Mouse (Mus musculus): ENCODE measurements around the gene Rps6ka5. TPM values are rescaled to one million over a fixed set of nuclear protein-coding genes. Genes with fewer than 3 reads are reported as not detected.

Rps6ka5 gene
- total and polyA plus RNA-seq, 2 experiments: 0.29 to 2.0 TPM

GRCm38 (mm10) chr12:100752977-100753376 is 26.2 kb upstream of the Rps6ka5 start:
- no peak for DNase-seq (ENCODE audit: extremely low read depth, low read depth, low spot score)
- Histone ChIP-seq H3K4me3 (ENCODE audit: insufficient read depth, low read depth, low read length) (no peak overlapping the region), H3K4me1 (ENCODE audit: control insufficient read depth, insufficient read depth, low read length) (no peaks in the 10 kb centered on the region), H3K36me3 (ENCODE audit: control insufficient read depth, insufficient read depth, low read length) (no peaks in the 10 kb centered on the region), H3K9ac (ENCODE audit: low read depth, low read length) (no peak overlapping the region), H3K27ac (replicated peaks; ENCODE audit: insufficient read depth, low read depth, low read length) (no peak overlapping the region), H3K27me3 (ENCODE audit: control insufficient read depth, insufficient read depth, low read length) (no peaks in the 10 kb centered on the region), H3K79me2 (ENCODE audit: control insufficient read depth, insufficient read depth, low read length) (no peaks in the 10 kb centered on the region)
- 52% methylated on average over 1 of the region's 1 CpGs for WGBS
- TF ChIP-seq CTCF (IDR thresholded peaks at IDR 0.05; ENCODE audit: low read depth, low read length): no peak
- no peak for TF ChIP-seq POLR2A (IDR thresholded peaks at IDR 0.05; ENCODE audit: extremely low read depth, insufficient read depth, low read length)

DNA sequence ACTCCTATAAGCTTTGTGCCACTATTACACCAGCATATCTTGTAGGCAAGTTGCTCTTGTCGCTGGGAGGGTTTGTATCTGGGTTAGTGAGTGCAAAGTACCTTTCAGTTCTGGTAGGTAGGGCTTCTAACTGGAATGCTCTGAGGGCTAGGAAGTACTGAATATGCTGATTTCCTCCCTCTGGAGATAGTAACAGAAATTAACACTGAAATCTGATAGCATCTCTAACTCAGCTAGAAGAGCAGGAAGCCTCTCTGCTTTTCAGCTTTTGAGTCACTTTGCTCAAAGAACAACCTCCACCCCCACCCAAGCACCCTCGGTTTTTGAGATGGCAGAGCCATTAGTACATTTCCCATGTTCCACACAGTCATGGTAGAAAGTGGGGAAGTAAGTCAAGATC is 15.7 kb upstream of the Rps6ka5 start:
- TF ChIP-seq CTCF (IDR thresholded peaks at IDR 0.05; ENCODE audit: low read depth, low read length) (no peak), POLR2A (IDR thresholded peaks at IDR 0.05; ENCODE audit: extremely low read depth, insufficient read depth, low read length) (no peak)
- H3K4me1 ChIP-seq (ENCODE audit: control insufficient read depth, insufficient read depth, low read length): no peaks in the 10 kb centered on the region
- H3K4me3 ChIP-seq (ENCODE audit: insufficient read depth, low read depth, low read length): no peak overlapping the region
- no peak for DNase-seq (ENCODE audit: extremely low read depth, low read depth, low spot score)
- no peak overlapping the region for H3K9ac ChIP-seq (ENCODE audit: low read depth, low read length)
- H3K36me3 ChIP-seq (ENCODE audit: control insufficient read depth, insufficient read depth, low read length): no peaks in the 10 kb centered on the region
- H3K79me2 ChIP-seq (ENCODE audit: control insufficient read depth, insufficient read depth, low read length): no peaks in the 10 kb centered on the region
- H3K27me3 ChIP-seq (ENCODE audit: control insufficient read depth, insufficient read depth, low read length): no peaks in the 10 kb centered on the region
- no peak overlapping the region for H3K27ac ChIP-seq (replicated peaks; ENCODE audit: insufficient read depth, low read depth, low read length)
- WGBS: 56% methylated on average over 2 of the region's 2 CpGs

DNA sequence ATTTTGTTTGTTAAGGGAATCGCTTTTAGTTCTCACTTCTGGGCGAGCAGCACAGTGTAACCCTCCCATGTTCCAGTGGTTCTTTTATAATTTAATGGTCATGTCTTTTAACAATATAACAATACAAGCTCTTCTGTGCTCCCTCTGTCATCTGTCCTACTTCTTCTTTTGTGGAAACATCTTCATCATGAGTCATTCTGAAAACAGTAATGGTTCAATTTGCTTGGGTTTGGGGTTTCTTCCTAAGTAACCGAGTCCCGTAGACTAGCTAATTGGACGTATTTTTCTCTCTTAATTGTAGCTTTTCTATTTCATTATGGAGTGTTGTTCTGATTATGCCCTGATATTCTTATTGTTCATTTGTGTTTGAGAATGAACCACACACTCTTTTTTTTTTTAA is 13.5 kb upstream of the Rps6ka5 start:
- 90% methylated on average over 5 of the region's 5 CpGs for WGBS
- H3K4me1 ChIP-seq (ENCODE audit: control insufficient read depth, insufficient read depth, low read length): no peaks in the 10 kb centered on the region
- TF ChIP-seq POLR2A (IDR thresholded peaks at IDR 0.05; ENCODE audit: extremely low read depth, insufficient read depth, low read length): no peak
- no peak for TF ChIP-seq CTCF (IDR thresholded peaks at IDR 0.05; ENCODE audit: low read depth, low read length)
- H3K27ac ChIP-seq (replicated peaks; ENCODE audit: insufficient read depth, low read depth, low read length): no peak overlapping the region
- H3K9ac ChIP-seq (ENCODE audit: low read depth, low read length): no peak overlapping the region
- no peak overlapping the region for H3K4me3 ChIP-seq (ENCODE audit: insufficient read depth, low read depth, low read length)
- H3K27me3 ChIP-seq (ENCODE audit: control insufficient read depth, insufficient read depth, low read length): no peaks in the 10 kb centered on the region
- no peaks in the 10 kb centered on the region for H3K79me2 ChIP-seq (ENCODE audit: control insufficient read depth, insufficient read depth, low read length)
- DNase-seq (ENCODE audit: extremely low read depth, low read depth, low spot score): no peak
- no peaks in the 10 kb centered on the region for H3K36me3 ChIP-seq (ENCODE audit: control insufficient read depth, insufficient read depth, low read length)

DNA sequence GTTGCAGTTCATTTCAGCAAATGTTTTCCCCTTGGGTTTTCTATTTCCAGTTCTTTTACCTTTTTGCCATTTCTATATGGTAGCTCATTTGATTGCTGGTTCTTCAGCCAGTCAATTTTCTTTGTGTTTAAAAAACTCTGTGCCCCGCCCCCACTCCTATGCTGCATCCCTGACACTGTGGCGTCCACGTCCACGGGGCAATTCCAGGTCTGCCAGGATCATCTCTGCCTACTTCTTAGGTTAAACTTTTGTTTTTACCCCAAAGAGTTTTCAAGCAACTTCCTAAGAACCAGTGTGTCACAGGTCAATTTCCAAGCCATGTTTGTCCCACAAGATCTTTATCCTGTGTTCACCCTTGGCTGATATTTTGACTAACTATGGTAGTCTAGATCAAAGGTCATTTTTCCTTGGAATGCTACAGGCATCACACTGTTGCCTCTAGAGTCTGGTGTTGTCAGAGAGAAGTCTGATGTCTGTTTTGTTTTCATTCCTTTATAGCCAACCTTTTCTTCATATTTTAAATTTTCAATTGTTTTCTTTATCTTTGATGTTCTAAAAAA is 12.3 kb upstream of the Rps6ka5 start:
- Histone ChIP-seq H3K9ac (ENCODE audit: low read depth, low read length) (no peak overlapping the region), H3K36me3 (ENCODE audit: control insufficient read depth, insufficient read depth, low read length) (no peaks in the 10 kb centered on the region), H3K27ac (replicated peaks; ENCODE audit: insufficient read depth, low read depth, low read length) (no peak overlapping the region; the same call in 1 of the 2 replicates), H3K79me2 (ENCODE audit: control insufficient read depth, insufficient read depth, low read length) (no peaks in the 10 kb centered on the region), H3K4me3 (ENCODE audit: insufficient read depth, low read depth, low read length) (no peak overlapping the region), H3K27me3 (ENCODE audit: control insufficient read depth, insufficient read depth, low read length) (no peaks in the 10 kb centered on the region), H3K4me1 (ENCODE audit: control insufficient read depth, insufficient read depth, low read length) (no peaks in the 10 kb centered on the region)
- no peak for TF ChIP-seq CTCF (IDR thresholded peaks at IDR 0.05; ENCODE audit: low read depth, low read length)
- no peak for TF ChIP-seq POLR2A (IDR thresholded peaks at IDR 0.05; ENCODE audit: extremely low read depth, insufficient read depth, low read length)
- peak; percentile 73 for DNase-seq (ENCODE audit: extremely low read depth, low read depth, low spot score)
- WGBS: 80% methylated on average over 4 of the region's 4 CpGs

DNA sequence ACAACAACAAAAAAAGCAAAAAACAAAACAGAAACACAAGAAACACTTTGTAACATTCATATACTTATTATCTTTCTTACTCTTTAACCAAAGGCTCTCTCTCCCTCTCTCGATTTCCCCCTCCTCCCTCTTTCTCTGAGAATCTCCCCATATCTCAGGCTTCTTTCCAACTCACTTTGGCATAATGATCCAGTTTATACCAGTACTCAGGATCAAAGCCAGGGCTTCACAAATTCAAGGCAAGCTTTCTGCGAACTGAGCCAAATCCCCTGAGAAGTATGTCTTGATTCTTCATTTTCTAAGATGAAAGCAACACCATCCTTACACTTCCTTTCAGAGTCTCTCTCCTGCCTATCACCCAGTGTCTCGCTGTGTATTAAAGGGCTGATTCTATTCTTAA is 11.7 kb upstream of the Rps6ka5 start:
- Histone ChIP-seq H3K79me2 (ENCODE audit: control insufficient read depth, insufficient read depth, low read length) (no peaks in the 10 kb centered on the region), H3K4me3 (ENCODE audit: insufficient read depth, low read depth, low read length) (no peak overlapping the region), H3K9ac (ENCODE audit: low read depth, low read length) (no peak overlapping the region), H3K27ac (replicated peaks; ENCODE audit: insufficient read depth, low read depth, low read length) (no peak overlapping the region), H3K36me3 (ENCODE audit: control insufficient read depth, insufficient read depth, low read length) (no peaks in the 10 kb centered on the region), H3K27me3 (ENCODE audit: control insufficient read depth, insufficient read depth, low read length) (no peaks in the 10 kb centered on the region), H3K4me1 (ENCODE audit: control insufficient read depth, insufficient read depth, low read length) (no peaks in the 10 kb centered on the region)
- DNase-seq (ENCODE audit: extremely low read depth, low read depth, low spot score): no peak
- TF ChIP-seq CTCF (IDR thresholded peaks at IDR 0.05; ENCODE audit: low read depth, low read length): no peak
- no peak for TF ChIP-seq POLR2A (IDR thresholded peaks at IDR 0.05; ENCODE audit: extremely low read depth, insufficient read depth, low read length)
- WGBS: 80% methylated on average over 3 of the region's 3 CpGs

DNA sequence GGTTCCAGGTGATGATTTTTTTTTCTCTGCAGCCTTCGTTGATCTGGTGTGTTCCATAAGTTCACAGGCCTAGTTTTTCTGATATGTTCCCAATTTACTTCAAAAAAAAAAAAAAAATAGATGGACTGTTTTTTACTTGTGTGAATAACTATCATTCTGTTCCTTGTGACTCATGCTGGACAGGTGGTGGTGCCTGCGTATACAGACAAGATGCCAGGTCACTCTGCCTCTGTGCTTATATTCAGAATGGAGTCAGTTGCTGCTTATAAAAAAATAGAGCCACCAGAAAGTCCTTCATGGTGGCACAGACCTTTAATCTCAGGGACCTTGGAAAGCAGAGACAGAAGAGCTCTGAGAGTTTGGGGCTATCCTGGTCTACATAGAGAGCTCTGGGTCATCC is 8.8 kb upstream of the Rps6ka5 start:
- TF ChIP-seq POLR2A (IDR thresholded peaks at IDR 0.05; ENCODE audit: extremely low read depth, insufficient read depth, low read length) (no peak), CTCF (IDR thresholded peaks at IDR 0.05; ENCODE audit: low read depth, low read length) (no peak)
- 90% methylated on average over 2 of the region's 2 CpGs for WGBS
- H3K27me3 ChIP-seq (ENCODE audit: control insufficient read depth, insufficient read depth, low read length): no peaks in the 10 kb centered on the region

More for the DNA sequence above, 8.8 kb upstream of the Rps6ka5 start:
- no peak overlapping the region for H3K9ac ChIP-seq (ENCODE audit: low read depth, low read length)
- H3K4me3 ChIP-seq (ENCODE audit: insufficient read depth, low read depth, low read length): no peak overlapping the region
- no peaks in the 10 kb centered on the region for H3K79me2 ChIP-seq (ENCODE audit: control insufficient read depth, insufficient read depth, low read length)
- no peak for DNase-seq (ENCODE audit: extremely low read depth, low read depth, low spot score)
- H3K36me3 ChIP-seq (ENCODE audit: control insufficient read depth, insufficient read depth, low read length): no peaks in the 10 kb centered on the region
- H3K4me1 ChIP-seq (ENCODE audit: control insufficient read depth, insufficient read depth, low read length): no peaks in the 10 kb centered on the region
- no peak overlapping the region for H3K27ac ChIP-seq (replicated peaks; ENCODE audit: insufficient read depth, low read depth, low read length)

Measured in liver, adult 2 months (tissue).